Mouse (Mus musculus) heart, adult 2 months (tissue): Measurements from ENCODE around the gene Sema4f.

Experiments
- CTCF ChIP-seq: fragments of 200-600 bp; IDR thresholded peaks from 2 replicates; pipeline ENCODE4 v1.8.1; 2022; ENCODE audit warnings: antibody characterized with exemption, mild to moderate bottlenecking, moderate library complexity
- EP300 ChIP-seq: fragments of 200-500 bp; IDR thresholded peaks from 2 replicates; pipeline ENCODE4 v1.6.1; 2011; ENCODE audit warnings: low read depth, low read length, control low read depth; ENCODE audit not compliant: insufficient read depth
- POLR2A ChIP-seq: fragments of 200-500 bp; IDR thresholded peaks from 2 replicates; pipeline ENCODE4 v1.6.1; 2011; ENCODE audit warnings: mild to moderate bottlenecking, low read depth, low read length, control low read depth; ENCODE audit not compliant: insufficient read depth

- TF ChIP-seq POLR2A = no peak
- TF ChIP-seq CTCF = no peak
- no peak for TF ChIP-seq EP300
Observed at GRCm38 (mm10) chr6:82898227-82898626, 41.3 kb downstream of the Sema4f start.
